Comparison of ENCODE assay signal across 9 mouse cellular contexts in the genomic region with DNA sequence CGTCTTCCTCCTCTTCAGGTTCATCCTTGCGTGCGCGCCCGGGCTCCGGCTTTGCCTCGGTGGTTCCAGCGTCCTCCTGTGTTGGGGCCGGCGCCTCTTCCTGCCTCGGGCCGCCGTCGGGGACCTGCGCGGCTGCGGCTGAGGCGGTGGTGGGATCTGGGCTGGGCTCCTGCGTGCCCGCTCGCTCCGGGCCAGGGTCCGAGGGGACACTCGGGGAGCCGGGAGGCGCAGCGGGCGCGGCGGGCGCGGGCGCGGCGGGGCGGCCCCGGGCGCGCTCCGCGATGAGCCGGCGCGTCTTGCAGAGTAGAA. TPM values are rescaled to one million over a fixed set of nuclear protein-coding genes. Genes with fewer than 3 reads are reported as not detected.
DNase-seq lines count a peak whose midpoint lies in the region; ATAC-seq lines count a peak whose summit lies in the region.
"Had no signal": no experiment of that assay in that cellular context is flagged by ENCODE, and none has a peak within 500 bp of the region (broad histone marks: within the 10 kb centered on the region; RNA-seq: fewer than 3 reads in every experiment).

No protein-coding gene starts in this region.

- no peaks in the 10 kb centered on the region for H3K36me3 ChIP-seq in heart, embryonic 12.5 days
- no peaks in the 10 kb centered on the region for H3K36me3 ChIP-seq in limb, embryonic 15.5 days

- H3K9ac ChIP-seq in heart, embryonic 12.5 days, result peak overlapping the region; percentile 76
- H3K9ac ChIP-seq in limb, embryonic 15.5 days, result peak overlapping the region; percentile 51

- no peak for ATAC-seq in heart, embryonic 12.5 days (ENCODE audit: insufficient number of reproducible peaks, low FRiP score)
- ATAC-seq in limb, embryonic 15.5 days (ENCODE audit: insufficient number of reproducible peaks, low FRiP score, low TSS enrichment, low read depth), result no peak

- no peak overlapping the region for H3K27ac ChIP-seq in heart, embryonic 12.5 days (ENCODE audit: poor library complexity, severe bottlenecking)
- H3K27ac ChIP-seq in limb, embryonic 15.5 days, result no peak overlapping the region

- H3K4me1 ChIP-seq in heart, embryonic 12.5 days (replicated peaks), result peaks cover 38% of the 10 kb centered on the region
- H3K4me1 ChIP-seq in limb, embryonic 15.5 days, result peaks cover 51% of the 10 kb centered on the region

- H3K9me3 ChIP-seq in heart, embryonic 12.5 days (replicated peaks), result no peaks in the 10 kb centered on the region
- no peaks in the 10 kb centered on the region for H3K9me3 ChIP-seq in limb, embryonic 15.5 days

- WGBS in heart, embryonic 12.5 days, result 2% methylated on average over 43 of the region's 44 CpGs
- WGBS in limb, embryonic 15.5 days, result 2% methylated on average over 25 of the region's 44 CpGs

- H3K27me3 ChIP-seq in heart, embryonic 12.5 days (replicated peaks), result peaks cover 89% of the 10 kb centered on the region
- peaks cover 56% of the 10 kb centered on the region for H3K27me3 ChIP-seq in limb, embryonic 15.5 days

- intact Hi-C loops in heart, postnatal 10 days (cut with DNase I), result loop anchor here (5.0 kb wide), 1 partner anchor 89 kb away; no protein-coding TSS in a partner anchor

- peak overlapping the region; percentile 98 for H3K4me2 ChIP-seq in heart, embryonic 12.5 days
- H3K4me2 ChIP-seq in limb, embryonic 15.5 days, result peak overlapping the region; percentile 98

- DNase-seq in heart, postnatal 10 days, result no peak
- peak; percentile 58 for DNase-seq in thymus, postnatal 4 days
- DNase-seq in thymus, postnatal 25 days, result no peak
- DNase-seq in urinary bladder, adult 2 months (ENCODE audit: low spot score), result no peak
- no peak for DNase-seq in yolk sac, embryonic 10.5 days (ENCODE audit: low spot score)
- no peak for DNase-seq in adipocyte (ENCODE audit: low spot score)

- peak overlapping the region; percentile 69 for H3K4me3 ChIP-seq in heart, embryonic 12.5 days
- H3K4me3 ChIP-seq in limb, embryonic 15.5 days, result peak overlapping the region; percentile 70

RNA-seq across cellular contexts. Expression of gene Wnk2, which starts 1.2 kb away (rescaled TPM):
- polyA plus RNA-seq in heart, embryonic 12.5 days (2016; fragmentation: Nextera tagmentation; extraction: Ambion mirVana), result 0.89 and 1.4 TPM in 2 replicates
- total RNA-seq in heart, postnatal 10 days (2021), result 10 to 100 TPM; 26.9 to 27.6 TPM
- polyA plus RNA-seq in limb, embryonic 15.5 days (2015; fragmentation: Nextera tagmentation; extraction: Ambion mirVana), result 1.6 TPM in 2 replicates
- 14.9 and 28.9 TPM in 2 replicates for polyA plus RNA-seq in urinary bladder, adult 2 months (2012; rRNA removed)
- total RNA-seq: MEL had no signal

RNA-seq across cellular contexts. Expression of gene Ninj1, which starts 40.6 kb away (rescaled TPM):
- polyA plus RNA-seq in heart, embryonic 12.5 days (2016; fragmentation: Nextera tagmentation; extraction: Ambion mirVana), result 51.0 and 55.8 TPM in 2 replicates
- total RNA-seq in heart, postnatal 10 days (2021), result 10 to 100 TPM; 45.2 to 88.0 TPM
- 56.0 and 62.4 TPM in 2 replicates for polyA plus RNA-seq in limb, embryonic 15.5 days (2015; fragmentation: Nextera tagmentation; extraction: Ambion mirVana)
- polyA plus RNA-seq in urinary bladder, adult 2 months (2012; rRNA removed), result 115 and 126 TPM in 2 replicates
